Mouse (Mus musculus): ENCODE measurements around the gene Cela3a. TPM values are rescaled to one million over a fixed set of nuclear protein-coding genes. Genes with fewer than 3 reads are reported as not detected.

Gene Cela3a
- polyA plus RNA-seq, 1 experiment from 2014 or later, result not detected

DNA sequence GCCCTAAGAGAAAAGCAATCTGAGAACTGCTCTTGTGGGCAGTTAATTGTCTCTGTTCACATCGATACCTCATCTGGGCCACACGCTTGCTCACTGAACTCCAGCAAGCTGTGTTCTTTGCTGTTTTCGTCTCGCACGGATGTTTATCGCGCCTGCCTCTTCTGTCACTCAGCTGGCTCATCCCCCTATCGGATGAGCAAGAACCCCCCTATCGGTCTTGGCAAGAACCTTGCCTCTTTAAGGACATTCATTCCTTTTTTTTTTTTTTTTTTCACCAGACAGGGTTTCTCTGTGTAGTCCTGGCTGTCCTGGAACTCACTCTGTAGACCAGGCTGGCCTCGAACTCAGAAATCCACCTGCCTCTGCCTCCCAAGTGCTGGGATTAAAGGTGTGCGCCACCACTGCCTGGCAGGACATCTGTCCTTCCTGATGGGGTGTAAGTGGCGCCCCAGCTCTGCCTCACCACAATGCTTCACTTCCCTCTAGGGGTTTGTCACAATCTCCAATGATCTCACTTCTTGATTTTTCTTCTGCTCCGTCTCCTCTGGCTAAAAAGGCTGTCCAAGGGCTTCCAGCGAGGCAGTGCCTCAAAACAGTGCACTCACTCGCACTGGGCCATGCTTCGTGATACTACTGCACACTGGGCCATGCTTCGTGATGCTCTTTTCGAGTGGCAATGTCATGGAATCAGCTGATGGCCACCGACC lies 44.1 kb downstream of the Cela3a start:
- whole genome bisulfite sequencing, result 85% methylated on average over 19 of the region's 19 CpGs
- Histone ChIP-seq H3K4me1 (peaks cover 8% of the 10 kb centered on the region), H3K4me2 (replicated peaks) (no peak overlapping the region)

DNA sequence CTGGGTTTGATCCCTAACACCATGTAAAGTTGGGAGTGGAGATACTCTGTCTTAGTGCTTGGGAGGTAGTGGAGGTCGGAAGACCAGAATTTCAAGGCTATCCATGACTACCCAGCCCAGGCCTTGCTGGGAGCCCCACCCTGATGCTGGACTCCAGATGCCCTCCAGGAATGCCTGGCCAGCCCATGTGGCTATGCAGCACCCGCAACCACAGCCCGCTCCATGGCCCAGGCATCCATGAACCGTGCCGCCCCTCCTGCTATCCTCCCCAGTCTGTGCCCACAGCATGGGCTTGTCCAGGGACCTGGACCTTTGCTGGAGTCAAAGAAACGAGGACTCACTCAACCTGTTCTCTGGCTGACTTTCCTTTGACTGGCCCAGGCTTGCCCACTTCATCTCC lies 44.8 kb downstream of the Cela3a start:
- H3K36me3 ChIP-seq, result no peaks in the 10 kb centered on the region
- H3K9me3 ChIP-seq, result no peaks in the 10 kb centered on the region
- H3K4me3 ChIP-seq, result no peak overlapping the region
- no peak overlapping the region for H3K9ac ChIP-seq (replicated peaks)
- ATAC-seq (replicated peaks), result no peak
- H3K27me3 ChIP-seq, result no peaks in the 10 kb centered on the region
- H3K4me2 ChIP-seq (replicated peaks), result no peak overlapping the region
- 88% methylated on average over 6 of the region's 6 CpGs for WGBS
- H3K27ac ChIP-seq (replicated peaks), result no peak overlapping the region
- H3K4me1 ChIP-seq, result 0 out of 2 replicates have a peak, but pooled peaks cover 2% of the 10 kb centered on the region

More for the DNA sequence above, 44.1 kb downstream of the Cela3a start:
- Histone ChIP-seq H3K27me3 (no peaks in the 10 kb centered on the region), H3K27ac (replicated peaks) (no peak overlapping the region), H3K36me3 (no peaks in the 10 kb centered on the region), H3K4me3 (no peak overlapping the region), H3K9ac (replicated peaks) (no peak overlapping the region), H3K9me3 (no peaks in the 10 kb centered on the region)
- no peak for ATAC-seq (replicated peaks)

DNA sequence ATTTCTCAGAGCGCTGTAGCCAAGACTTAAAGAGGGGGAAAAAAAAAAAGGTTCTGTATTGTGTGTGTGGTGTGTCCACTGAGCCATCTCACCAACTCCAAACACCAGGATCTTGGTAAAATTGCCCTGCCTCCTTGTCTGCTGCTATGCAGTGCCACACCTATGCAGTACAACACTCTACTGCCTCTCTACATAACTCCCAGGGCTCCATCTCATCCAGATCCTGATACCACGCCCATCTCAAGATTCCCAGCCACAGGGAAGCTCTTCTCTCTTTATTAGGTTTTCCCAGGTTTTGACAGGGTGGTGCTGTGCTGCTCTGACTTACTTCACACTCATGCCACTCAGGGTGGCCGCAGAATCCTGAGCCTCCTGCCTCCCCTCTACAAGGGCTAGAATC lies 48.6 kb downstream of the Cela3a start:
- Histone ChIP-seq H3K4me2 (replicated peaks) (no peak overlapping the region), H3K9me3 (no peaks in the 10 kb centered on the region), H3K9ac (replicated peaks) (no peak overlapping the region), H3K4me1 (peaks cover 5% of the 10 kb centered on the region), H3K27me3 (no peaks in the 10 kb centered on the region), H3K36me3 (no peaks in the 10 kb centered on the region), H3K27ac (replicated peaks) (no peak overlapping the region), H3K4me3 (no peak overlapping the region)
- no peak for ATAC-seq (replicated peaks)
- 78% methylated on average over 3 of the region's 3 CpGs for WGBS

DNA sequence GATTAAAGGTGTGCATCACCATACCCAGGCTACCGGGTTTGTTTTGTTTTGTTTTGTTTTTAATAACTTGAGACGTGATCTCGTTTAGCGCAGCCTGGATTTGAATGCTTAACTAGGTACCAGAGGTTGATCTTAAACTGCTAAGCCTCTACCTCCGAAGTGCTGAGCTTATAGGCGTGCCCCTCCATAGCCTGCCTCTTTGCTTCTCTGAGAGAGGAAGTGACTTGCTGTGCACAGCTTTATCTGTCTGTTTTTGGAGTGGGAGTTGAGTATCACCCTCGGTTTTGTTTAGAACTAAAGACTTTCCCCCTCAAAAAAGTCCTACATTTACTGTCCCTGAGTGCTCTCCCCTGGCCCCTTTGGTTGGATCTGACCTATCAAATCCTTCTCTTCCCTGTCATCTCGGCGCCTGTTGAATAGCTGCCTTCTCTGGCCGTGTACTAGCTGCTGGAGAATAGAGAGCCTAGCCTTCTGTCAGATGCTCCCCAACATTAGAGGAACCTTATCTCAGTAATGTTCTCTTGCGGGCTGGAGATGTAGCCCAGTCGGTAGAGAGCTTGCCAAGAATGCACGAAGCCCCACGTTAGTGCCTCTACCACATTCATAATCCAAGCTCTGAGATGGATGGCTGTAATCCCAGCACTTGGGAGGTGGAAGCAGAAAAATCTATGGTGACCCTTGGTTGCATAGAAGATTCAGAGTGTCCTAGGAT lies 51.1 kb downstream of the Cela3a start:
- no peak for ATAC-seq (replicated peaks)
- Histone ChIP-seq H3K9ac (replicated peaks) (no peak overlapping the region), H3K9me3 (no peaks in the 10 kb centered on the region), H3K4me3 (0 out of 2 replicates have a peak overlapping the region, but pooled peaks have one; percentile 97), H3K27ac (replicated peaks) (no peak overlapping the region), H3K36me3 (no peaks in the 10 kb centered on the region), H3K4me1 (peaks cover 29% of the 10 kb centered on the region), H3K27me3 (no peaks in the 10 kb centered on the region), H3K4me2 (replicated peaks) (no peak overlapping the region)
- WGBS, result 62% methylated on average over 14 of the region's 14 CpGs

DNA sequence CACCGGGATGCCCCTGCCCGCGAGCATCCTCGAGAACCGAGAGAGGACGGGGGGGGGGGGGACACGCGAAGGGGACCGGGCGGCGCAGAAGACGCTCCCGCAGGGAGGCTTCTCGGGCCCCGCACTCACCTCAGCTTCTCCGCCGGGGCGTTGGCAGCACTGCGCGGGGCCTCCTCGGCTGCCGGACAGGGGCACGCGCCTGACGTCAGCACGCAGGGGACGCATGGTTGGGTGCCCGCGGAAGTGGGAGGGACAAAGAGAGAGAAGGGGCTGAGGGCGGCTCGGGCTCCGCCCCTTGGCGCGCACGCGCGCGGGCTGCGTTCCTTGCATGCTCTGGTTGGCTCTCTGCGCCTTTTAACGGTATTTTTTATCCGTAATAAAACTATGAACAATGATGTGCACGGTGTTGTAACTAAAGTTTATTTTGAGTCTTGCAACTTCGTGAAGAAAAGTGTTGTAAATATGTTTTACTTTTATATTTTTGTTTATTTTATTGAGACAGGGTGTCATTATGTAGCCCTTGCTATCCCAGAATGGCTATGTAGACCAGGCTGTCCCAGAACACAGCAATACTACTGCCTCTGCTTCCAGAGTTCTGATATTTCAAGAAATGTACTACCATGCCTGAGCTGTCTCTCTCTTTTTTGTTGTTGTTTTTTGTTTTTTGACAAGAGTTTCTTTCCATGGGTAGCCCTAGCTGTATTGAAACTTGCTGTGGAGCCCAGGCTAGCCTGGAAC lies 51.9 kb downstream of the Cela3a start, which contains the start of gene Cdc42:
Gene Cdc42, minus strand, starts transcription at position 204 of the 738 bp plus-strand sequence.
- no peaks in the 10 kb centered on the region for H3K27me3 ChIP-seq
- H3K4me3 ChIP-seq, result peak within 1 kb of the TSS; percentile 97
- peak within 1 kb of the TSS; percentile 96 for H3K27ac ChIP-seq (replicated peaks)
- H3K9ac ChIP-seq (replicated peaks), result peak within 1 kb of the TSS; percentile 100
- H3K36me3 ChIP-seq, result no peaks in the 10 kb centered on the region
- H3K9me3 ChIP-seq, result no peaks in the 10 kb centered on the region
- under 1% methylated on average over 28 of the region's 44 CpGs for WGBS
- H3K4me2 ChIP-seq (replicated peaks), result peak within 1 kb of the TSS; percentile 64
- ATAC-seq (replicated peaks), result peak; percentile 97
- H3K4me1 ChIP-seq, result peaks cover 37% of the 10 kb centered on the region

GRCm38 (mm10) chr4:137356674-137357510 lies 52.7 kb downstream of the Cela3a start:
- Histone ChIP-seq H3K9me3 (no peaks in the 10 kb centered on the region), H3K4me3 (peak overlapping the region; percentile 97), H3K36me3 (no peaks in the 10 kb centered on the region), H3K4me1 (peaks cover 40% of the 10 kb centered on the region), H3K27me3 (no peaks in the 10 kb centered on the region), H3K27ac (replicated peaks) (peak overlapping the region; percentile 96), H3K4me2 (replicated peaks) (peak overlapping the region; percentile 64), H3K9ac (replicated peaks) (peak overlapping the region; percentile 100)
- WGBS, result under 1% methylated on average over 33 of the region's 90 CpGs
- peak; percentile 65 for ATAC-seq (replicated peaks)

Other genes with a start within 250 kb of the Cela3a start
- gene Wnt4, start 132.3 kb downstream of the Cela3a start, polyA plus RNA-seq (2015; fragmentation: Nextera tagmentation; extraction: Ambion mirVana), result 0.78 and 1.7 TPM in 2 replicates
- gene Cdc42, start 52.1 kb downstream of the Cela3a start, polyA plus RNA-seq (2015; fragmentation: Nextera tagmentation; extraction: Ambion mirVana), result 799 and 841 TPM in 2 replicates
- gene Cela3b, start 20.7 kb upstream of the Cela3a start, polyA plus RNA-seq (2015; fragmentation: Nextera tagmentation; extraction: Ambion mirVana), result not detected in 2 replicates
- gene 1700013G24Rik, start 43.5 kb upstream of the Cela3a start, polyA plus RNA-seq (2015; fragmentation: Nextera tagmentation; extraction: Ambion mirVana), result not detected in 2 replicates
- 3.7 and 4.2 TPM in 2 replicates for gene Hspg2, start 59.0 kb upstream of the Cela3a start, polyA plus RNA-seq (2015; fragmentation: Nextera tagmentation; extraction: Ambion mirVana)
- 0.47 TPM in 1 of 2 replicates, not detected in the other for gene Ldlrad2, start 164.8 kb upstream of the Cela3a start, polyA plus RNA-seq (2015; fragmentation: Nextera tagmentation; extraction: Ambion mirVana)
- 80.5 and 81.6 TPM in 2 replicates for gene Usp48, start 184.0 kb upstream of the Cela3a start, polyA plus RNA-seq (2015; fragmentation: Nextera tagmentation; extraction: Ambion mirVana)